Mouse (Mus musculus) adrenal gland, postnatal 10 days (tissue): ENCODE measurements at regions not wholly inside any gene's neighbourhood (a gene's known extent, or its start where the extent isn't known, plus 50 kb on each side); places are given as distances from the start of the nearest gene placed in this dataset.

Experiments
- DNase-seq: peaks from one replicate; pipeline ENCODE4 v3.0.0; 2021; ENCODE audit warnings: mixed read lengths

DNA sequence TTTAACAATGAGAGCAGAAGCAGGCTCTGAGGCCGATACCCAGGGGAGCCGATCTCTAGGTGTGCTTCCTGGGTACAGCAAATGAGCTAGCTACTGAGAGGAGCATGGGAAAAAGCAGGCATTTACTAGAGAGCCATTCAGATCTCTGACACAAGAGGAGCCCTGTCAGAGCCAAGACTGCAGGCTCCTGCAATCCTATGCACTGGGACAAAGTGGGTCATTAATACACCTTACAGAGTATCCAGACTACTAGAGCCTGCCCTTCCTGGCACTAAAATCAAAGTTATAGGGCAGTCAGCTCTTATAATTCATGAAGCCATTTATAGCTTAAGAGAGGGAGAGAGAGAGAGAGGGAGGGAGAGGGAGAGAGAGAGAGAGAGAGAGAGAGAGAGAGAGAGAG is 54.2 kb upstream of the Ank start:
- DNase-seq, result no peak

DNA sequence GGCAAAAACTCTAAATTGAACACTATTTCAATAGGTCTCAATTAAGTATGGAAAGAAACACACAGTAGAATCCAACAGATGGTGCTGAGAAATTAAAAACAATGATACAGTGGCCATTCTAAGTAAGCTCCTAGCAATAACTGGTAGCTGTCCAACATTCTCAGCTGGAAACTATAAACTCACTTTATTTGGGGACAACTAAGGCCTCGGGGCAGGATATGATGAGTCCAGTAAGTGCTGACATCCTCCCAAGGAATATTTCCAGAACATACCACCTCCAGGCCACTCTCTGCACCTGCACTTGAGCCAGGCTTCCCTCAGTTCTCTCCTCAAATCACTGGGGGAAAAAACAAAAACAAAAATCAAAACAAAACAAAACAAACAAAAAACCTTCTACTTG is 53.7 kb upstream of the Ank start:
- no peak for DNase-seq

DNA sequence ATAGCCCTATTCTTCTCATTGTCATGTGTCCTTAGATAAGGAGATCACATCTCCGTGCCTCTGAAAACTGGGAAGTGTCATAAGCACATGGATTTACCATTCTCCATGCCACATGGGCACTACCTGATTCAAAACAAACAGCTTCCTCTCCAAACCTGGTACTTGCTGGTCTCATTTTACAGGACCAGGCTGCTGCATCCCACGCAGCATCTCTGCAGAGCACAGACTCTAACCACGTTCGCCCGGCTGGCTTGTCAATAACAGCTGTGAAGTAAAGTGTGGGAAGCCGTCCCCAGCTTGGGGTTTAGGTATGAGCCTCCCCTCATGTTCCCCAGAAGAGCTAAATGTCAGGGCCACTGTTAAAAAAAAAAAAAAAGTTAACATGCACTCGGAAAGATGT is 53.0 kb upstream of the Ank start:
- no peak for DNase-seq

DNA sequence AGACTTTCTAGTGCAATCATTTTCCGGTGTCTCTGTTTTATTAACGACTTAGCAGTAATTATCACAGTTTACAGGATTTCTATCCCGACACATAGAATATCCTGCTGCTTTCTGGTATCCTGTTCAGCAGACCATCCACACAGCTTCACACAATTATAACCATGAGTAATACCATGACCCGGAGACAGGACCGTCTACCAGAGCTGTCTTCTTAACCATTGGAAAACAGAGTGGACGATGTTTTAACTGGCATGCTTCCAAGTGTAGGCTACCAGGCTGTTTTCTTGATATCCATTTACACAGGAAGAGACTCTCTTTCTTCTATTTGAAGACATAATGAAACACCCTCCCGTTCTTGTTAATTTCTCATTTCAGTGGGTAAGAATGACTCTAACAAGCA is 51.7 kb upstream of the Ank start:
- DNase-seq, result no peak
